Mouse (Mus musculus) lung, embryonic 14.5 days (tissue): ENCODE results near the gene Trap1a. TPM values are rescaled to one million over a fixed set of nuclear protein-coding genes. Genes with fewer than 3 reads are reported as not detected.

Source experiments
- ATAC-seq: fragments of 200-750 bp; cut with Nextera tagmentation; 2 replicates; pipeline ENCODE4 v1.8.0; 2017; ENCODE audit warnings: mild to moderate bottlenecking, moderate TSS enrichment, moderate library complexity; ENCODE audit not compliant: insufficient read depth
- DNase-seq: peaks from one replicate; pipeline ENCODE4 v3.0.0-alpha.2; 2015
- H3K27ac ChIP-seq: fragments of 300-500 bp; sonication (generic); 2 replicates; pipeline ENCODE4 v1.5.1; 2014; ENCODE audit warnings: low read depth, mild to moderate bottlenecking, moderate library complexity
- H3K27me3 ChIP-seq: fragments of 300-500 bp; sonication (generic); 2 replicates; pipeline ENCODE4 v1.6.1; 2014; ENCODE audit warnings: low read length, control low read depth; ENCODE audit not compliant: insufficient read depth
- H3K36me3 ChIP-seq: fragments of 300-500 bp; sonication (generic); 2 replicates; pipeline ENCODE4 v1.6.1; 2014; ENCODE audit warnings: control low read depth; ENCODE audit not compliant: insufficient read depth
- H3K4me1 ChIP-seq: fragments of 300-500 bp; sonication (generic); 2 replicates; pipeline ENCODE4 v1.6.1; 2014; ENCODE audit warnings: antibody characterized with exemption, control low read depth; ENCODE audit not compliant: insufficient read depth
- H3K4me2 ChIP-seq: fragments of 300-500 bp; sonication (generic); 2 replicates; pipeline ENCODE4 v1.6.1; 2014; ENCODE audit warnings: mild to moderate bottlenecking
- H3K4me3 ChIP-seq: fragments of 300-500 bp; sonication (generic); 2 replicates; pipeline ENCODE4 v1.5.1; 2014; ENCODE audit warnings: low read depth, low read length
- H3K9ac ChIP-seq: fragments of 300-500 bp; sonication (generic); 2 replicates; pipeline ENCODE4 v1.6.1; 2014
- H3K9me3 ChIP-seq: fragments of 300-500 bp; sonication (generic); 2 replicates; pipeline ENCODE4 v1.6.1; 2016; ENCODE audit warnings: low read depth, low read length, control low read depth
- CTCF ChIP-seq: IDR thresholded peaks from 2 replicates; pipeline ENCODE4 v1.5.1; 2016; ENCODE audit warnings: antibody characterized with exemption, low read depth
- WGBS: fragments of 180-500 bp; shearing (Covaris S2); extraction: QIAGEN DNeasy Blood & Tissue Kit; methylation state at CpG from one replicate; pipeline ENCODE4 v1.1.7; 2014; 5-methylcytosine and 5-hydroxymethylcytosine counted together
- polyA plus RNA-seq: library from polyadenylated mRNA; unstranded; fragments of >200 nt; fragmentation: Nextera tagmentation; extraction: Ambion mirVana; gene quantifications from 2 replicates; pipeline ENCODE4 v1.2.1, GENCODE M21; 2014

The Trap1a gene
- polyA plus RNA-seq, 1 experiment from 2014 or later: not detected

GRCm38 (mm10) chrX:139369122-139369521 is 35.6 kb downstream of the Trap1a start:
- ATAC-seq (no peak), DNase-seq (peak; percentile 62)

GRCm38 (mm10) chrX:139372665-139373064 is 39.2 kb downstream of the Trap1a start:
- Histone ChIP-seq H3K27me3 (no peaks in the 10 kb centered on the region), H3K9ac (no peak overlapping the region), H3K4me3 (no peak overlapping the region), H3K36me3 (no peaks in the 10 kb centered on the region), H3K4me1 (no peaks in the 10 kb centered on the region), H3K27ac (no peak overlapping the region), H3K9me3 (no peaks in the 10 kb centered on the region), H3K4me2 (no peak overlapping the region)
- DNase-seq: peak; percentile 66
- no peak for ATAC-seq
- peak; percentile 49 for TF ChIP-seq CTCF

More at GRCm38 (mm10) chrX:139369122-139369521, 35.6 kb downstream of the Trap1a start:
- Histone ChIP-seq H3K4me1 (no peaks in the 10 kb centered on the region), H3K9me3 (no peaks in the 10 kb centered on the region), H3K36me3 (no peaks in the 10 kb centered on the region), H3K27ac (no peak overlapping the region), H3K4me2 (no peak overlapping the region), H3K9ac (no peak overlapping the region), H3K4me3 (no peak overlapping the region), H3K27me3 (no peaks in the 10 kb centered on the region)
- TF ChIP-seq CTCF: peak; percentile 39; the same call in 1 of the 2 replicates
- 52% methylated on average over 4 of the region's 4 CpGs for WGBS

Other genes with a start within 250 kb of the Trap1a start
- 0.22 and 0.39 TPM in 2 replicates for gene Serpina7, start 248.4 kb upstream of the Trap1a start, polyA plus RNA-seq
- not detected in 2 replicates for gene 4930513O06Rik, start 247.4 kb upstream of the Trap1a start, polyA plus RNA-seq
- gene 4933428M09Rik, start 154.5 kb upstream of the Trap1a start, polyA plus RNA-seq: not detected in 2 replicates
- 39.3 and 39.6 TPM in 2 replicates for gene Mum1l1, start 123.6 kb upstream of the Trap1a start, polyA plus RNA-seq
- gene D330045A20Rik, start 146.7 kb downstream of the Trap1a start, polyA plus RNA-seq: 1.6 and 1.7 TPM in 2 replicates
- gene Rnf128, start 229.6 kb downstream of the Trap1a start, polyA plus RNA-seq: 3.1 and 3.4 TPM in 2 replicates